14 mouse cellular contexts compared by ENCODE assay signal in the genomic region with DNA sequence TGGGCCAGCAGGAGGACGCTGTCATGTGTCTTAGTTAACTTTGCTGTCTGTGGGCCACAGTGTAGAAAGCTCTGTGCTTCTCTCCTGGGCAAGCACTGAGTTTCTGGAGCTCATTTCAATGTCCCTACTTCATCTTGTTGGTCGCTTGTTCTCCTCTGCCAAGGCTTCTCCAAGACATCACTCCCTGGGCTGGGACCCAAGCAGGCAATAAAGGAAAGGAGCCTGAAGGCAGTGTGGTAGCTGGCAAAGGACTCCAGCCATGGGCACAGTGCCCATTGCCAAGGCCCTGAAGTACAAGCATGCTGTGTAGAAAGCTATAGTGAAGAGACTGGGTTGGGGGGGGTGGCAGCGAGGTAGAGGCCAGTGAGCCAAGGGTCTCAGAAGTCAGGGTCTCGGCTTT. TPM values are rescaled to one million over a fixed set of nuclear protein-coding genes. Genes with fewer than 3 reads are reported as not detected.
A peak's percentile ranks its signal among the peaks of the same experiment; 100 is the strongest.
DNase-seq lines count a peak whose midpoint lies in the region; ATAC-seq and TF ChIP-seq lines count a peak whose summit lies in the region.
"Had no signal": no experiment of that assay in that cellular context is flagged by ENCODE, and none has a peak within 500 bp of the region (broad histone marks: within the 10 kb centered on the region; RNA-seq: fewer than 3 reads in every experiment).

No protein-coding gene starts in this region.

- H3K9me3 ChIP-seq in midbrain, embryonic 14.5 days (ENCODE audit: control insufficient read depth, low read length), result no peaks in the 10 kb centered on the region
- no peaks in the 10 kb centered on the region for H3K9me3 ChIP-seq in midbrain, embryonic 10.5 days (replicated peaks)
- no peaks in the 10 kb centered on the region for H3K9me3 ChIP-seq in forebrain, postnatal 0 days (ENCODE audit: low read length)
- H3K9me3 ChIP-seq: G1E; heart, embryonic 15.5 days had no signal

- H3K4me3 ChIP-seq in midbrain, embryonic 14.5 days (replicated peaks; ENCODE audit: low read depth, low read length), result no peak overlapping the region
- no peak overlapping the region for H3K4me3 ChIP-seq in midbrain, embryonic 10.5 days
- no peak overlapping the region for H3K4me3 ChIP-seq in forebrain, postnatal 0 days (ENCODE audit: low read depth, low read length)
- H3K4me3 ChIP-seq: heart, embryonic 15.5 days had no signal

- TF ChIP-seq CTCF in brain, embryonic 14.5 days (IDR thresholded peaks at IDR 0.05; ENCODE audit: borderline replicate concordance, extremely low read depth, insufficient read depth, insufficient read length), result no peak
- TF ChIP-seq CTCF in forebrain, postnatal 0 days (IDR thresholded peaks at IDR 0.05; ENCODE audit: low read depth), result no peak

- H3K36me3 ChIP-seq in midbrain, embryonic 14.5 days (ENCODE audit: control insufficient read depth, insufficient read depth, low read length), result no peaks in the 10 kb centered on the region
- no peaks in the 10 kb centered on the region for H3K36me3 ChIP-seq in midbrain, embryonic 10.5 days
- H3K36me3 ChIP-seq in forebrain, postnatal 0 days (ENCODE audit: insufficient read depth), result no peaks in the 10 kb centered on the region
- H3K36me3 ChIP-seq: G1E; heart, embryonic 15.5 days had no signal

- H3K27me3 ChIP-seq in midbrain, embryonic 14.5 days (ENCODE audit: control insufficient read depth, insufficient read depth, low read length), result no peaks in the 10 kb centered on the region
- no peaks in the 10 kb centered on the region for H3K27me3 ChIP-seq in midbrain, embryonic 10.5 days (ENCODE audit: low read depth, poor library complexity, severe bottlenecking)
- no peaks in the 10 kb centered on the region for H3K27me3 ChIP-seq in forebrain, postnatal 0 days (ENCODE audit: insufficient read depth, low read length)
- H3K27me3 ChIP-seq: heart, embryonic 15.5 days had no signal

- H3K9ac ChIP-seq in midbrain, embryonic 14.5 days (replicated peaks; ENCODE audit: low read length), result no peak overlapping the region
- no peak overlapping the region for H3K9ac ChIP-seq in forebrain, postnatal 0 days
- H3K9ac ChIP-seq: heart, embryonic 15.5 days; liver, embryonic 14.5 days had no signal

- DNase-seq in midbrain, embryonic 14.5 days, result peak; percentile 26
- no peak for DNase-seq in midbrain, embryonic 10.5 days (ENCODE audit: low spot score)
- peak; percentile 78 for DNase-seq in brain, embryonic 14.5 days (ENCODE audit: low read depth)
- peak; percentile 62 for DNase-seq in forebrain, postnatal 0 days
- peak; percentile 85 for DNase-seq in left cerebral cortex, postnatal 4 days
- DNase-seq in lung, postnatal 14 days, result no peak
- DNase-seq in lung, postnatal 10 days, result no peak
- DNase-seq in spleen, postnatal 4 days (ENCODE audit: low spot score in 2 of 2), result no peak
- DNase-seq: kidney, postnatal 10 days; thymus, postnatal 36 days had no signal

- 88% methylated on average over 4 of the region's 4 CpGs for WGBS in midbrain, embryonic 14.5 days
- WGBS in midbrain, embryonic 10.5 days, result 87% methylated on average over 4 of the region's 4 CpGs
- WGBS in forebrain, postnatal 0 days, result 71% methylated on average over 4 of the region's 4 CpGs

- no peak overlapping the region for H3K27ac ChIP-seq in midbrain, embryonic 14.5 days (replicated peaks; ENCODE audit: low read depth, low read length)
- no peak overlapping the region for H3K27ac ChIP-seq in midbrain, embryonic 10.5 days (replicated peaks)
- H3K27ac ChIP-seq in forebrain, postnatal 0 days (ENCODE audit: low read depth, low read length), result no peak overlapping the region
- H3K27ac ChIP-seq: heart, embryonic 15.5 days; liver, embryonic 14.5 days had no signal

- no peaks in the 10 kb centered on the region for H3K4me1 ChIP-seq in midbrain, embryonic 14.5 days (ENCODE audit: control insufficient read depth, insufficient read depth, low read length)
- H3K4me1 ChIP-seq in midbrain, embryonic 10.5 days, result no peaks in the 10 kb centered on the region
- H3K4me1 ChIP-seq in forebrain, postnatal 0 days (ENCODE audit: insufficient read depth), result no peaks in the 10 kb centered on the region
- H3K4me1 ChIP-seq: heart, embryonic 15.5 days had no signal

- no peak for TF ChIP-seq POLR2A in brain, embryonic 14.5 days (IDR thresholded peaks at IDR 0.05; ENCODE audit: borderline replicate concordance, extremely low read depth, insufficient read depth, insufficient read length, poor library complexity, severe bottlenecking)

- no peak overlapping the region for H3K4me2 ChIP-seq in midbrain, embryonic 14.5 days (ENCODE audit: low read length)
- H3K4me2 ChIP-seq in forebrain, postnatal 0 days (ENCODE audit: low read depth), result no peak overlapping the region
- H3K4me2 ChIP-seq: heart, embryonic 15.5 days had no signal

- intact Hi-C loops in left cerebral cortex, postnatal 4 days (cut with DNase I), result no loop called here

- ATAC-seq in midbrain, embryonic 14.5 days (ENCODE audit: low FRiP score, low TSS enrichment), result no peak
- ATAC-seq in forebrain, postnatal 0 days, result peak; percentile 81

RNA-seq across cellular contexts. Expression of a gene that starts 15.5 kb away (rescaled TPM):
- not detected in 2 replicates for polyA plus RNA-seq in midbrain, embryonic 14.5 days (2014; fragmentation: Nextera tagmentation; extraction: Ambion mirVana)
- not detected in 2 replicates for polyA plus RNA-seq in midbrain, embryonic 10.5 days (2016; fragmentation: Nextera tagmentation; extraction: Ambion mirVana)
- not detected in 2 replicates for polyA plus RNA-seq in brain, embryonic 14.5 days (2012; rRNA removed)
- not detected in 2 replicates for total RNA-seq in forebrain, postnatal 0 days (2014; rRNA removed)
- polyA plus RNA-seq in forebrain, postnatal 0 days (2015; fragmentation: Nextera tagmentation; extraction: Ambion mirVana), result not detected in 2 replicates
- total RNA-seq in left cerebral cortex, postnatal 4 days (2021), result not detected
- total RNA-seq: G1E had no signal
- polyA plus RNA-seq: G1E; heart, embryonic 15.5 days; liver, embryonic 14.5 days; small intestine, adult 2 months had no signal

RNA-seq across cellular contexts. Expression of a gene that starts 38.8 kb away (rescaled TPM):
- 19.9 and 25.0 TPM in 2 replicates for polyA plus RNA-seq in midbrain, embryonic 14.5 days (2014; fragmentation: Nextera tagmentation; extraction: Ambion mirVana)
- 16.1 and 18.7 TPM in 2 replicates for polyA plus RNA-seq in midbrain, embryonic 10.5 days (2016; fragmentation: Nextera tagmentation; extraction: Ambion mirVana)
- polyA plus RNA-seq in brain, embryonic 14.5 days (2012; rRNA removed), result 29.0 and 71.3 TPM in 2 replicates
- total RNA-seq in forebrain, postnatal 0 days (2014; rRNA removed), result 33.3 and 55.5 TPM in 2 replicates
- 31.2 and 33.9 TPM in 2 replicates for polyA plus RNA-seq in forebrain, postnatal 0 days (2015; fragmentation: Nextera tagmentation; extraction: Ambion mirVana)
- 10 to 100 TPM; 21.4 to 21.8 TPM for total RNA-seq in left cerebral cortex, postnatal 4 days (2021)
- total RNA-seq: G1E had no signal
- polyA plus RNA-seq: G1E had no signal

Comparison
In these comparisons a context has a peak if more than half of its experiments do, and no peak if none do; other contexts are left out.
1. DNase-seq: peak in midbrain, embryonic 14.5 days (single experiment), brain, embryonic 14.5 days (single experiment), forebrain, postnatal 0 days (single experiment) and left cerebral cortex, postnatal 4 days (single experiment); none in midbrain, embryonic 10.5 days (single experiment), lung, postnatal 14 days (single experiment), lung, postnatal 10 days (single experiment) and spleen, postnatal 4 days (0 of 2).